Mouse (Mus musculus) spleen, adult 2 months (tissue): ENCODE data around the gene Zbtb39.

Source experiments
- CTCF ChIP-seq: fragments of 200-500 bp; IDR thresholded peaks from 2 replicates; pipeline ENCODE4 v1.5.1; 2011; ENCODE audit warnings: mild to moderate bottlenecking, inconsistent platforms; ENCODE audit not compliant: insufficient read depth, insufficient read length, insufficient replicate concordance; ENCODE audit errors: extremely low read depth
- POLR2A ChIP-seq: fragments of 200-500 bp; IDR thresholded peaks from 2 replicates; pipeline ENCODE4 v1.6.1; 2011; ENCODE audit warnings: low read depth, low read length, inconsistent platforms

GRCm38 (mm10) chr10:127766564-127766963 lies 27.2 kb downstream of the Zbtb39 start:
- TF ChIP-seq CTCF (no peak), POLR2A (no peak)
